Mouse (Mus musculus): ENCODE results near the gene Fbxw21.
A peak's percentile ranks its signal among the peaks of the same experiment; 100 is the strongest.
"Not testable (repeated sequence)": the region's sequence is repeated elsewhere in the genome, so short reads cannot be mapped to it uniquely, and the experiment has no call there.

Fbxw21 gene

GRCm38 (mm10) chr9:109161941-109162340, at the start of gene Fbxw21:
TSS of gene Fbxw21 (minus strand) at chr9:109162041.
- DNase-seq (ENCODE audit: low spot score), result no peak

- not testable (repeated sequence) for DNase-seq (ENCODE audit: low spot score)
Measured at GRCm38 (mm10) chr9:109201347-109201746, 39.5 kb upstream of the Fbxw21 start.

- DNase-seq (ENCODE audit: low spot score), result no peak
Measured at GRCm38 (mm10) chr9:109200349-109200748, 38.5 kb upstream of the Fbxw21 start.

GRCm38 (mm10) chr9:109199353-109199752, 37.5 kb upstream of the Fbxw21 start:
- DNase-seq (ENCODE audit: low spot score), result no peak

GRCm38 (mm10) chr9:109195875-109196274, 34.0 kb upstream of the Fbxw21 start, which contains the start of gene Fbxw13:
TSS of gene Fbxw13 (minus strand) at chr9:109195975.
- not testable (repeated sequence) for DNase-seq (ENCODE audit: low spot score)

GRCm38 (mm10) chr9:109177208-109177607, 15.4 kb upstream of the Fbxw21 start:
- DNase-seq (ENCODE audit: low spot score), result no peak

GRCm38 (mm10) chr9:109176301-109176700, 14.5 kb upstream of the Fbxw21 start:
- no peak for DNase-seq (ENCODE audit: low spot score)

GRCm38 (mm10) chr9:109167316-109167715, 5.5 kb upstream of the Fbxw21 start:
- DNase-seq (ENCODE audit: low spot score), result no peak

GRCm38 (mm10) chr9:109140414-109140813, 21.4 kb downstream of the Fbxw21 start:
- not testable (repeated sequence) for DNase-seq (ENCODE audit: low spot score)

- no peak for DNase-seq (ENCODE audit: low spot score)
Measured at GRCm38 (mm10) chr9:109130076-109130475, 31.8 kb downstream of the Fbxw21 start.

- DNase-seq (ENCODE audit: low spot score), result peak; percentile 51
Measured at GRCm38 (mm10) chr9:109128211-109128610, 33.6 kb downstream of the Fbxw21 start.

- DNase-seq (ENCODE audit: low spot score), result no peak
Measured at GRCm38 (mm10) chr9:109127076-109127475, 34.8 kb downstream of the Fbxw21 start.

GRCm38 (mm10) chr9:109125481-109125880, 36.4 kb downstream of the Fbxw21 start:
- DNase-seq (ENCODE audit: low spot score), result no peak

GRCm38 (mm10) chr9:109125043-109125442, 36.8 kb downstream of the Fbxw21 start:
- DNase-seq (ENCODE audit: low spot score), result no peak

- no peak for DNase-seq (ENCODE audit: low spot score)
Measured at GRCm38 (mm10) chr9:109124164-109124563, 37.7 kb downstream of the Fbxw21 start.

- peak; percentile 23 for DNase-seq (ENCODE audit: low spot score)
Measured at GRCm38 (mm10) chr9:109123266-109123665, 38.6 kb downstream of the Fbxw21 start.

- DNase-seq (ENCODE audit: low spot score), result peak; percentile 32
Measured at GRCm38 (mm10) chr9:109122553-109123085, 39.2 kb downstream of the Fbxw21 start.

- DNase-seq (ENCODE audit: low spot score), result no peak
Measured at GRCm38 (mm10) chr9:109120956-109121355, 40.9 kb downstream of the Fbxw21 start.

GRCm38 (mm10) chr9:109119571-109119970, 42.3 kb downstream of the Fbxw21 start:
- DNase-seq (ENCODE audit: low spot score), result peak; percentile 43

- peak; percentile 6 for DNase-seq (ENCODE audit: low spot score)
Measured at GRCm38 (mm10) chr9:109118106-109118505, 43.7 kb downstream of the Fbxw21 start.

GRCm38 (mm10) chr9:109116205-109116604, 45.6 kb downstream of the Fbxw21 start:
- no peak for DNase-seq (ENCODE audit: low spot score)

GRCm38 (mm10) chr9:109114871-109115270, 47.0 kb downstream of the Fbxw21 start:
- peak; percentile 2 for DNase-seq (ENCODE audit: low spot score)

- no peak for DNase-seq (ENCODE audit: low spot score)
Measured at GRCm38 (mm10) chr9:109114276-109114675, 47.6 kb downstream of the Fbxw21 start.

- no peak for DNase-seq (ENCODE audit: low spot score)
Measured at GRCm38 (mm10) chr9:109113331-109113730, 48.5 kb downstream of the Fbxw21 start.

All from urinary bladder, postnatal 14 days (tissue).